Mouse (Mus musculus): ENCODE results near the gene Acvr1. TPM values are rescaled to one million over a fixed set of nuclear protein-coding genes. Genes with fewer than 3 reads are reported as not detected.

Acvr1 gene
- polyA plus RNA-seq, 1 experiment from 2014 or later = 10.5 TPM

DNA sequence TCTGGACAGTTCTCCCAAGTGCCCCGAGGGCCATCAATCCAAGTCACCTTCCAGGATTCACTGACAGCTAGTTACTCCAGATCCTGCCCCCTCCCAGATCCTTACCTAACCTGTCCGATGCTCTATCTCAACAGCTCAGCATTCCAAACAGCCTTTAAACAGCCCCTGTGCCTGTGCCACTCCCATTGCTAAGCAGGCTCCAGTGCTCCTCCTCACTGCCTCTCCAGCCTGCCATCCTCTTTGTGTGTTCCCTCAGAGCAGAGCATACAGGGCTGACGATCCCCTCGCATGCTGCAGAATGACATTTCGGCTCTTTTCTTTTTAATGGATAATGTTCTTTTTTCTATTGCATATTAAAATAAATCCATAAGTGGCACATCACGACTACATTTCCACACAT, 17.0 kb downstream of the Acvr1 start:
- ATAC-seq (ENCODE audit: insufficient number of reproducible peaks, insufficient read depth, low FRiP score, low read depth) = no peak; the same call in 1 of the 2 replicates
- Histone ChIP-seq H3K4me3 (ENCODE audit: low read depth, low read length) (no peak overlapping the region), H3K9ac (replicated peaks; ENCODE audit: low read depth, low read length) (no peak overlapping the region), H3K27ac (ENCODE audit: low read length) (no peak overlapping the region), H3K27me3 (ENCODE audit: control insufficient read depth, insufficient read depth, low read length) (no peaks in the 10 kb centered on the region), H3K4me1 (ENCODE audit: control insufficient read depth, insufficient read depth, low read length) (peaks cover 33% of the 10 kb centered on the region; the same call in 1 of the 2 replicates), H3K4me2 (replicated peaks; ENCODE audit: low read depth, low read length) (no peak overlapping the region), H3K36me3 (ENCODE audit: control insufficient read depth, insufficient read depth, low read length) (no peaks in the 10 kb centered on the region), H3K9me3 (ENCODE audit: control insufficient read depth, low read depth, low read length) (no peaks in the 10 kb centered on the region)
- WGBS = 39% methylated on average over 6 of the region's 6 CpGs

DNA sequence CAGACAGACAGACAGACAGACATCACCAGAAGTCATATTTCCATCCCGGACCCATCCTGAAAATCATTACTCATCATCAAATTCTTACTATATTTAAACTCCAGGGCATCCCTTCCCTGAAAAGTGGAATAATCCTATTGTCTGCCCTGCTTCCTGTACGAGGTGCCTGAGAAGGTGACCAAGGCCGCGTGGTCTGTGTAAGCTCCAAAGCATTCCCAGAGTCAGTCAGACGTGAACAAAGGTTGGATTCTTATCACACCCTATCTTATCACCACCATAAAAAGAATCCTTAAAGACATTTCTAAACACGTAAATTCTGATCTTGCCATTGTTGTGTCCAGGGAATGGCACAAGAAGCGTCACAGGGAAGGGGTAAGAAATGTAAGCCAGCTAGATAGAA, 18.0 kb downstream of the Acvr1 start:
- Histone ChIP-seq H3K36me3 (ENCODE audit: control insufficient read depth, insufficient read depth, low read length) (no peaks in the 10 kb centered on the region), H3K9ac (replicated peaks; ENCODE audit: low read depth, low read length) (no peak overlapping the region), H3K4me3 (ENCODE audit: low read depth, low read length) (no peak overlapping the region), H3K27ac (ENCODE audit: low read length) (no peak overlapping the region), H3K9me3 (ENCODE audit: control insufficient read depth, low read depth, low read length) (no peaks in the 10 kb centered on the region), H3K27me3 (ENCODE audit: control insufficient read depth, insufficient read depth, low read length) (no peaks in the 10 kb centered on the region), H3K4me1 (ENCODE audit: control insufficient read depth, insufficient read depth, low read length) (peaks cover 30% of the 10 kb centered on the region; the same call in 1 of the 2 replicates), H3K4me2 (replicated peaks; ENCODE audit: low read depth, low read length) (no peak overlapping the region)
- ATAC-seq (ENCODE audit: insufficient number of reproducible peaks, insufficient read depth, low FRiP score, low read depth) = no peak
- 57% methylated on average over 7 of the region's 7 CpGs for WGBS

DNA sequence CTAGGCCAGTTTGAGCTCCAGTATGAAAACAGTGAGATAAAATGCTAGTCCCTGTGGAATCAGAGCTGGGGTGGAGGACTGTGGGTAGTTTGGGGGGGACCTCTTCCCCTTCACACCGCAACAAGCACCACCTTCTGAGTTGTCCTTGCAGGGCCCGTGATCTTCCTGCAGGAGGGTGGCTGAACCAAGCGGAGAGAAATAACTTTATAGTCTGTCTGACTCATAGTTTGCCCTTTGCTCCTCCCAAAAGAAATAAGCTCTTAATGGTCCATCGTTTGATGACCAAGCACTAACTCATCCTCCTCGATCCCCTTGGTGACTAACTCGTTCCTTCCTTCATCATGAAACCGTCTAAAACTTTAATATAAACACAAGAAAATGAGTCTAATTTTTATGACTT, 20.7 kb downstream of the Acvr1 start:
- Histone ChIP-seq H3K4me1 (ENCODE audit: control insufficient read depth, insufficient read depth, low read length) (peaks cover 9% of the 10 kb centered on the region; the same call in 1 of the 2 replicates), H3K27ac (ENCODE audit: low read length) (no peak overlapping the region), H3K36me3 (ENCODE audit: control insufficient read depth, insufficient read depth, low read length) (no peaks in the 10 kb centered on the region), H3K9ac (replicated peaks; ENCODE audit: low read depth, low read length) (no peak overlapping the region), H3K4me2 (replicated peaks; ENCODE audit: low read depth, low read length) (no peak overlapping the region), H3K27me3 (ENCODE audit: control insufficient read depth, insufficient read depth, low read length) (no peaks in the 10 kb centered on the region), H3K9me3 (ENCODE audit: control insufficient read depth, low read depth, low read length) (no peaks in the 10 kb centered on the region), H3K4me3 (ENCODE audit: low read depth, low read length) (no peak overlapping the region)
- ATAC-seq (ENCODE audit: insufficient number of reproducible peaks, insufficient read depth, low FRiP score, low read depth) = no peak
- 87% methylated on average over 7 of the region's 7 CpGs for WGBS

DNA sequence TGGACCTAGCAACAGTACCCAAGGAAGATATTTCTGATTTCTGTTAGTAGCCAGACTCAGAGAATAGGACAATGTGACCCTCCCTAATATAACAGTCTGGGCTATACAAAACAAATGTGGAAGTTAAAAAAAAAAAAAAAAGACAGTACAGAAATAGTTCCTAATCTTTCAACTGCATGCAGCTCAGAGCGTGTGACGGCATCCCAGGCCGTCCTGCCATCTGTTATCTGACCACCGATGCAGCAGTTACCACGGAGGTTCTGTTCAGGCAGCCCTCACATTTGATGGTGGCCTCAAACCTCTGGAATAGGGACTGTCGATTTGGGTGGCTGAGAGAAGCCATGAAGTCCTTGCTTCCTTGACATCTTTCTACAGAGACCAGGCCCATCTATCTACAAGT, 22.6 kb downstream of the Acvr1 start:
- H3K9me3 ChIP-seq (ENCODE audit: control insufficient read depth, low read depth, low read length) = no peaks in the 10 kb centered on the region
- no peak overlapping the region for H3K4me2 ChIP-seq (replicated peaks; ENCODE audit: low read depth, low read length)
- no peaks in the 10 kb centered on the region for H3K27me3 ChIP-seq (ENCODE audit: control insufficient read depth, insufficient read depth, low read length)
- peaks cover 5% of the 10 kb centered on the region; the same call in 1 of the 2 replicates for H3K4me1 ChIP-seq (ENCODE audit: control insufficient read depth, insufficient read depth, low read length)
- 90% methylated on average over 6 of the region's 6 CpGs for WGBS
- ATAC-seq (ENCODE audit: insufficient number of reproducible peaks, insufficient read depth, low FRiP score, low read depth) = no peak
- H3K9ac ChIP-seq (replicated peaks; ENCODE audit: low read depth, low read length) = no peak overlapping the region
- no peak overlapping the region for H3K27ac ChIP-seq (ENCODE audit: low read length)
- H3K4me3 ChIP-seq (ENCODE audit: low read depth, low read length) = no peak overlapping the region
- no peaks in the 10 kb centered on the region for H3K36me3 ChIP-seq (ENCODE audit: control insufficient read depth, insufficient read depth, low read length)

GRCm38 (mm10) chr2:58543252-58543651, 23.7 kb downstream of the Acvr1 start:
- H3K4me1 ChIP-seq (ENCODE audit: control insufficient read depth, insufficient read depth, low read length) = peaks cover 5% of the 10 kb centered on the region; the same call in 1 of the 2 replicates
- no peak overlapping the region for H3K27ac ChIP-seq (ENCODE audit: low read length)
- no peaks in the 10 kb centered on the region for H3K9me3 ChIP-seq (ENCODE audit: control insufficient read depth, low read depth, low read length)
- WGBS = 90% methylated on average over 5 of the region's 5 CpGs
- H3K36me3 ChIP-seq (ENCODE audit: control insufficient read depth, insufficient read depth, low read length) = no peaks in the 10 kb centered on the region
- H3K4me3 ChIP-seq (ENCODE audit: low read depth, low read length) = no peak overlapping the region
- H3K9ac ChIP-seq (replicated peaks; ENCODE audit: low read depth, low read length) = no peak overlapping the region
- no peaks in the 10 kb centered on the region for H3K27me3 ChIP-seq (ENCODE audit: control insufficient read depth, insufficient read depth, low read length)
- no peak for ATAC-seq (ENCODE audit: insufficient number of reproducible peaks, insufficient read depth, low FRiP score, low read depth)
- no peak overlapping the region for H3K4me2 ChIP-seq (replicated peaks; ENCODE audit: low read depth, low read length)

GRCm38 (mm10) chr2:58538196-58538595, 28.8 kb downstream of the Acvr1 start:
- Histone ChIP-seq H3K4me1 (ENCODE audit: control insufficient read depth, insufficient read depth, low read length) (peaks cover 23% of the 10 kb centered on the region; the same call in 1 of the 2 replicates), H3K9me3 (ENCODE audit: control insufficient read depth, low read depth, low read length) (no peaks in the 10 kb centered on the region), H3K9ac (replicated peaks; ENCODE audit: low read depth, low read length) (no peak overlapping the region), H3K27me3 (ENCODE audit: control insufficient read depth, insufficient read depth, low read length) (no peaks in the 10 kb centered on the region), H3K27ac (ENCODE audit: low read length) (no peak overlapping the region), H3K4me3 (ENCODE audit: low read depth, low read length) (no peak overlapping the region), H3K36me3 (ENCODE audit: control insufficient read depth, insufficient read depth, low read length) (no peaks in the 10 kb centered on the region), H3K4me2 (replicated peaks; ENCODE audit: low read depth, low read length) (no peak overlapping the region)
- WGBS = 90% methylated on average over 6 of the region's 6 CpGs
- no peak for ATAC-seq (ENCODE audit: insufficient number of reproducible peaks, insufficient read depth, low FRiP score, low read depth)

- ATAC-seq (ENCODE audit: insufficient number of reproducible peaks, insufficient read depth, low FRiP score, low read depth) = no peak
- Histone ChIP-seq H3K9me3 (ENCODE audit: control insufficient read depth, low read depth, low read length) (no peaks in the 10 kb centered on the region), H3K9ac (replicated peaks; ENCODE audit: low read depth, low read length) (no peak overlapping the region), H3K27ac (ENCODE audit: low read length) (no peak overlapping the region), H3K4me1 (ENCODE audit: control insufficient read depth, insufficient read depth, low read length) (peaks cover 36% of the 10 kb centered on the region; the same call in 1 of the 2 replicates), H3K36me3 (ENCODE audit: control insufficient read depth, insufficient read depth, low read length) (no peaks in the 10 kb centered on the region), H3K27me3 (ENCODE audit: control insufficient read depth, insufficient read depth, low read length) (no peaks in the 10 kb centered on the region), H3K4me3 (ENCODE audit: low read depth, low read length) (no peak overlapping the region), H3K4me2 (replicated peaks; ENCODE audit: low read depth, low read length) (no peak overlapping the region)
- WGBS = 84% methylated on average over 3 of the region's 3 CpGs
Measured at GRCm38 (mm10) chr2:58536796-58537195, 30.2 kb downstream of the Acvr1 start.

- no peak for ATAC-seq (ENCODE audit: insufficient number of reproducible peaks, insufficient read depth, low FRiP score, low read depth)
- no peaks in the 10 kb centered on the region for H3K9me3 ChIP-seq (ENCODE audit: control insufficient read depth, low read depth, low read length)
- WGBS = 74% methylated on average over 8 of the region's 8 CpGs
- H3K4me3 ChIP-seq (ENCODE audit: low read depth, low read length) = no peak overlapping the region
- H3K27ac ChIP-seq (ENCODE audit: low read length) = no peak overlapping the region
- no peaks in the 10 kb centered on the region for H3K27me3 ChIP-seq (ENCODE audit: control insufficient read depth, insufficient read depth, low read length)
- peaks cover 43% of the 10 kb centered on the region for H3K4me1 ChIP-seq (ENCODE audit: control insufficient read depth, insufficient read depth, low read length)
- no peak overlapping the region for H3K4me2 ChIP-seq (replicated peaks; ENCODE audit: low read depth, low read length)
- H3K9ac ChIP-seq (replicated peaks; ENCODE audit: low read depth, low read length) = no peak overlapping the region
- no peaks in the 10 kb centered on the region for H3K36me3 ChIP-seq (ENCODE audit: control insufficient read depth, insufficient read depth, low read length)
Measured at GRCm38 (mm10) chr2:58535233-58535632, 31.7 kb downstream of the Acvr1 start.

- no peak overlapping the region for H3K9ac ChIP-seq (replicated peaks; ENCODE audit: low read depth, low read length)
- no peak for ATAC-seq (ENCODE audit: insufficient number of reproducible peaks, insufficient read depth, low FRiP score, low read depth)
- peaks cover 45% of the 10 kb centered on the region for H3K4me1 ChIP-seq (ENCODE audit: control insufficient read depth, insufficient read depth, low read length)
- no peaks in the 10 kb centered on the region for H3K9me3 ChIP-seq (ENCODE audit: control insufficient read depth, low read depth, low read length)
- no peak overlapping the region for H3K4me3 ChIP-seq (ENCODE audit: low read depth, low read length)
- H3K27ac ChIP-seq (ENCODE audit: low read length) = peak overlapping the region; percentile 78; the same call in 1 of the 2 replicates
- H3K4me2 ChIP-seq (replicated peaks; ENCODE audit: low read depth, low read length) = no peak overlapping the region
- no peaks in the 10 kb centered on the region for H3K36me3 ChIP-seq (ENCODE audit: control insufficient read depth, insufficient read depth, low read length)
- 77% methylated on average over 4 of the region's 4 CpGs for WGBS
- no peaks in the 10 kb centered on the region for H3K27me3 ChIP-seq (ENCODE audit: control insufficient read depth, insufficient read depth, low read length)
Measured at GRCm38 (mm10) chr2:58534379-58534778, 32.6 kb downstream of the Acvr1 start.
